Mouse (Mus musculus) adrenal gland (tissue): ENCODE results near the gene Klf2.

ENCODE experiments used
- intact Hi-C: fragments of 180-260 bp; cut with DNase I; formaldehyde crosslinking; loops from one replicate; pipeline ENCODE4 v1.15.1; 2025

Gene Klf2

DNA sequence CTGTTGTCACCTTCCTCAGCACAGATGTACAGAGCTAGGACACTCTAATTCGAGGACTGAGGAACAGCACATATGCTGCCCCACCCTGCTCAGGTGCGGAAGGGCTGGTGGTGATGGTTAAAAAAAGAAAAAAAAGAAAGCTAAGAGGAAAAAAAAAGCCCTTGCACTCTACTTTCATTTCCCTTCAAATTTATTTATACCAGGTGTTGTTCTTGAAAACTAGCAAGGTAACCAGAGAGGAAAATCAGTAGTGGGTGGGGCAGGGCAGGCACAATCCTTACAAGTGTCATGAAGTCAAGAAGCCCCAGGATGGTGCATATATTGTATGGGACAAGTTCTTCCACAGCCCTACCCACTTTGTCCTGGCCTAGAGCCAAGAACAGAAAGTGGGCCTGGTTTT, 46.2 kb downstream of the Klf2 start:
- intact Hi-C loops, result no loop called here

DNA sequence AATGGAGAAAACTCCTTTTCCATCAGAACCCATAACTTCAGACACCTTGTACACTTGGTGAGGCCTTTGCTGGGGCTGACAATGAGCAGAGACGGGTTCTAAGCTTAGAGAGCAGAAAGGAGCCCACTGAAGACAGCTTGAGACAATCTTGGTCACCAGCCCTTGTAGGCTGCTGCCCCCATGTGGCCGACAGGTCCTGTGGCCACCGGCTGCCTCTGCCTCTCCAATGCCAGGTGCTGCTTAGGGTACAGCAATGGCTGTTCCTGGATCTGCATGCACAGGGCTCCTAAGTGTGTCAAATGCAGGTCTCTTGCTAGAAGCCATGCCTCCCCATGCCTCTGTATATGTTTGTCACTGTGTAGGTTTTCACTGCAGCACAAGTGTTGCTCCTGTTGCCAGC, 47.0 kb downstream of the Klf2 start:
- intact Hi-C loops, result loop anchor here (1.0 to 2.0 kb wide), 2 partner anchors 105 to 187 kb away; no protein-coding TSS in a partner anchor

DNA sequence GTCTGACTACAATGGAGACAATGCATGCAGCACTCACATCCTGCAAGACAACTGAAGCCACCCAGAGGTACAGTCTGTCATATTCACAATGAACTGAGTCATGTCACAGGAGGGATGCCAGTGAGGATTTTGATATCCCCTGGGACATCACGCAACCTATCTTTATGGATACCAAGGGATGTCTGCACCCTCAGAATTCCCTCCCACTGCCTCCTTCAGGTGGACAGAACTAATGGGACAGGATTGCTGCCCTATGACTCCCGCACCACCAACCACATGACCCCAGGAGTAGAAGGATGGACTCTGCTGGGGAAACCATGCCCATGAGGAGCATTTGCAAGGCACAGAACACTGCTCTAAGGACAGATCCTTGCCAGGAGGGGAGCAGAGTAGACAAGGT, 47.6 kb downstream of the Klf2 start:
- intact Hi-C loops, result loop anchor here (1.0 to 2.0 kb wide), 2 partner anchors 105 to 188 kb away; no protein-coding TSS in a partner anchor
